Mouse (Mus musculus) adrenal gland, postnatal 25 days (tissue): ENCODE measurements at regions not wholly inside any gene's neighbourhood (a gene's known extent, or its start where the extent isn't known, plus 50 kb on each side); places are given as distances from the start of the nearest gene placed in this dataset.

Experiments
- DNase-seq: peaks from one replicate; pipeline ENCODE4 v3.0.0; 2021; ENCODE audit warnings: mixed read lengths

- DNase-seq: no peak
Measured at GRCm38 (mm10) chr5:75828332-75828731, 149.9 kb downstream of the Kdr start.

DNA sequence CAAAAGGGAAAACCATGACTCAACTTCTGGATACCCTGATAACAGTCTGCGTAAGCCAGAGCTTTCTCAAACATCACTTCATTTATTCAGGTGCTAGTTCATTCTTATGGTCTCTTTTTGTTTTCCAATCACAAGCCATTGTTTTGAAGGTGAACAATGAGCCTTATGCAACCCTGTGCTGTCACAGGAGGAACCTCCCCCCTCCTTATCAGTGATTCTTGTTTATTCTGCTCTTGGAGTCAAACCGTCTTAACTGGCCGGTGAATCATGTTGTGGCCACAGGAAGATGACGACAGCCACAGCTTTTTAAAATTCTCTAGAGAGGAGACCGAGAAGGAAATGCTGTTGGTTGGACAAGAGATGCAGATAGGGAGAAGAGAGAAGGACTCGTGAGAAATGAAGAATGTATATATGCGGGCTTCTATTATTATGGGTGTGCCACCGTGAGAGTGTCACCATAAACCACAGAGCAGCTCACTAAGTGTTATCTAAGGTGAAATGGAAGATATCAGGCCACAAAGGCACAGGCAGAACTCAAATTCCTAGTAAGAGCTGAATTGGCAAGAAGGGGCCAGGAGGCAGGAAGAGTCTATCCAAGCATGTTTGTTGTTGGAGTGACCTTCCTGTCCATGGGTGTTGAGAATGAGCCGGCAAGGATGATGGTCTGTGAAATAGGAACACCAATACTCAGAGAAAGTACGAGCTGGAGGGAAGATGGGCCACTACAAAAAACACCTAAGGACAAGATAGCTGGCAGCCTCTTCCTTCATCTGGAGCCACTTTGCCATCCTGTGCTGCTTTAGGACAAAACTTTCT lies 151.8 kb downstream of the Kdr start:
- DNase-seq: no peak

DNA sequence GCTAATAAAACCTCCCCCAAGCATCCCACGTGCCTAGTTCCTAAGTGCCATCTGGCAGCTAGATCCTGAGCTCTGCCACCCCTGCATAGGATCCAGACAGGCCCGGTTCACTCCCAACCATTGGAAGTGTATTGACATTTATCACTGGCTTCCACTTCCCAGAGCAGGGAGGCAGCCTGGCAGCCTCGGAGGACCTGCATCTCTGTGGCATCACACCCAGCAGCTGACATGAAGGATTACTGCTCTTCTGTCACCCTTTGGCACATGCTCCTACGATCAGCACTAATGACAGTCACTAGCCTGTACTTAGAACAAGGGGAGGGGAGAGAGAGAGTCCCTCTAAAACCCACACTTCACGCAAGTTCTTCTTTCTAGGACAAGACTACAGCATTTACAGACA lies 152.7 kb downstream of the Kdr start:
- DNase-seq: no peak

DNA sequence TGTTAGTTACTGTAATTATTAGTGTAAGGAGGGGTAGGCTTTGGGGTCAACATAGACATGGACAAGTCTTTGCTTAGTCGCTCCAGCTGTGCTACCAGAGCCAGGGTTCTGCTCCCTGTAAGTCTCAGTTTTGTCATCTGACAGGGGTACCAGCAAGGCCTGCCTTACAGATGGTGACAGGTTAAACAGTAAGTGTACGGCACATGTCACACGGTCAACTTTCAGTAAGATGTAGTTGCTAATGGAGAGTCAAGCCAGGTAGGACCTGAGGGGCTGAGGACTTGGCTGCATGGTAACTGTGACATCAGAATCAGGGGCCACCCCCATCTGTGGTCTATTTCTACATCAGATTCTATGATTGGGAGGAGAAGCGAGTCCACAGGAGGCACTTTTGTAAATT lies 153.6 kb downstream of the Kdr start:
- DNase-seq: no peak

GRCm38 (mm10) chr5:75823646-75824045 lies 154.6 kb downstream of the Kdr start:
- DNase-seq: no peak

DNA sequence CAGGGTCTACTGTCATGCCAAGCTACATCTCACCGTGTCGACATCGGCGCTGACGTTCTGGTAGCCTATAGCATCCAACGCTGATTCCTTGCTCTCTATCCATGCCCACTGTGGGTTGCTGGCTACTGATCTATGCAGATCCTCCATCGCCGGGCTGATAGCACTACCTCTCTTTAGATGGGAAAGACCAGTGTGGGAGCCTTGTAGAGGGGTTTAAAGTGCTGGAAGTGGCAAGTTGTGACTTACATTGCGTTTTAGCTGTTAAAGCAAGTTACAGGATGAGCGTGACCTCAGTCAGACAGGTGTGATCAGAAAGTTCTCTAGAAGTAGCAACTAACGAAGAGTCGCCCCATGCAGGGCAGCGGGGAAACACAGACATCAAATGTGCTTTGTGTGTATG lies 160.9 kb downstream of the Kdr start:
- DNase-seq: no peak

DNA sequence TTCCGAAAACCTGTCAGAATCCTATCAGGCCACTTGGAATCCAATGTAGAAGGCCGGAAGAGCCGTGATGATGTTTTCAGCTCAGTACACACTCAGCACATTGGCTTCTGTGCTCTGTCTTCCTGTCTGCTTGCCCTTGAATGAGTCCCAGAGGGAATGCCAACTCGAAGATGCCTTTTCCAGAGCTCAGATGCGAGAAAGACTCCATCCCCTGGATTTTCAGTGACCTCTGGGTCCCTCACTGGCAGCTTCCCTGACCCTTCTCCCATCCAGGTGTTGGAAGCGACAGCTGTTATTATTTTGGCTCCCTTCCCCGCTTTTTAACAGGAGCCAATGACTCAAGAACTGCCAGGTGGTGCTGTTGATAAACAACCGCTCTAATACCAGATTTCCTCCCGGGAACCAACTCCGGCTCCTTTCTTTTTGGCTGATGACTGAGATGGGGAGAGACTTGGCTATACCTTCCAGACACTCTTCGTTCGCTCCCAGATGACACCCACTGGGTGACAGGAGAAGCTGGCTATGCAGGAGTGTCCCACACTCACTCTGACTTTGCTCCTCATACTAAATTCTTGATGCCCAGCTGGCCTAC lies 163.8 kb downstream of the Kdr start:
- DNase-seq: no peak

- no peak for DNase-seq
Measured at GRCm38 (mm10) chr5:75812686-75813085, 165.6 kb downstream of the Kdr start.

- DNase-seq: no peak
Measured at GRCm38 (mm10) chr5:75808551-75809332, 169.5 kb downstream of the Kdr start.

DNA sequence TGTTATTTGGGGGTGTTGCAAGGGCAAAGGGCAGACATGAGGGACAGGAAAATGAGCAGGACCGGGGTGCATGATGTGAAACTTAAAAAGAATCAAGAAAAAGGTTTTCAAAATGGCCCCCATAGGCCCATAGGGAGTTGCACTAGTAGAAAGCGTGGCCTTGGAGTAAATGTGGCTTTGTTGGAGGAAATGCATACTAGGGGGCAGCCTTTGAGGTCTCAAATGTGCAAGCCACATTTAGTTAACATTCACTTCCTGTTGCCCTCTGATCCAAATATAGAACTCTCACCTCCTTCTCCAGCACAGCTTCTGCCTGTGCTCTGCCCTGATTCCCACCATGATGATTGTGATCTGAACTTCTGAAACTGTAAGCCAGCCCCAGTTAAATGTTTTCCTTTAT lies 173.2 kb downstream of the Kdr start:
- DNase-seq: no peak

DNA sequence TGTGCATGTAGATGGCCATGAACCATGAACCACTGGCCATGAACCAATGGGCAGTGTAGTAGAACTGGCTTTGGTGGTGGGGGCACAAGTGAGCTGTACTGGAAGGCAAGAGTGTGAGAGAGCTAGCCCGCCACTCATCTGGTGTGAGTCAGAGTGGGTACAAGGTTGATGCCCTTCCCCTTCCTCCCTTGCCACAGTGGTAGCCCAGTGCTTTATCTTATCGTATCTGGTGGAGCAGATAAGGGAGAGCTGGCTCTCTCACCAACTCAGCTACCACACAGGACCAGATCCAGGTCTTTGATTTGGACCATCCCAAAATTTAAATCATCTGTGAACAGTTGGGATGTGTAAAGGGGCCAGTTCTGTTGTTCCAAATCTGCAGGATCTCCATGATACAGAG lies 173.9 kb downstream of the Kdr start:
- DNase-seq: no peak

DNA sequence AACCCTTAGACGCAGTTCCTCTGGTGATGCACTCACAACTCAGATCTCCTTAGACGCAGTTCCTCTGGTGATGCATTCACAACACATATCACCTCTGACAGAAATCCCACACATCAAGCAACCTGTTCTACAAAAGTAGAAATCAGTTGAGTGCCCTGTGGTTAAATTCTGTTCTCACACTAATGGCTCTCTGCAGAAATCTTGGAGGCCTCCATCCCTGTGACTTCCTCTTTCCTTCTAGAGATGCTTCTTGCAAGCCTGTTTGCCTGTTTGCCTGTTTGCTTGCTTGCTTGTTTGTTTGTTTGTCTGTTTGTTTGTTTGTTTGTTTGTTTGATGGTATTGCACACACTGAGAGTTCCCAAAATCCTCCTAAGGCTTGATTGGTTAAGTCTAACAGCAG lies 175.2 kb downstream of the Kdr start:
- no peak for DNase-seq

GRCm38 (mm10) chr5:75800040-75800989 lies 177.9 kb downstream of the Kdr start:
- DNase-seq: no peak

- DNase-seq: no peak
Measured at GRCm38 (mm10) chr5:75799627-75800026, 178.6 kb downstream of the Kdr start.

DNA sequence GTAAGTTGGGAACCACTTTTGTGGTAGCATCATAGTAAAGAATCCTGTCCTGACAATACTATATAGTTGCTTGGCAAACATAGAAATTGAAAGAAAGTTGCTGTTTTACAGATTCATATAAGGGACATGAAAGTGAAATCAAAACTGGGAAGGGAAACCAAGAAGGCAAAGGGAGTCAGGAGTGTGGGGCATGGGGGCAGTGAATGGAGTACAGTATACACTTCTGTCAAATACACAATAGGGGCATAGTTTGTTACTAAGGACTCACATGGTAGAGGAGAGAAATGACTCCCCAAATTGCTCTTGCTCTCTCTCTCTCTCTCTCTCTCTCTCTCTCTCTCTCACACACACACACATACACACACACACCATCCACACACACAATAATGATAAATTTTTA lies 185.1 kb downstream of the Kdr start:
- DNase-seq: no peak

- DNase-seq: no peak
Measured at GRCm38 (mm10) chr5:75791738-75792137, 186.5 kb downstream of the Kdr start.

DNA sequence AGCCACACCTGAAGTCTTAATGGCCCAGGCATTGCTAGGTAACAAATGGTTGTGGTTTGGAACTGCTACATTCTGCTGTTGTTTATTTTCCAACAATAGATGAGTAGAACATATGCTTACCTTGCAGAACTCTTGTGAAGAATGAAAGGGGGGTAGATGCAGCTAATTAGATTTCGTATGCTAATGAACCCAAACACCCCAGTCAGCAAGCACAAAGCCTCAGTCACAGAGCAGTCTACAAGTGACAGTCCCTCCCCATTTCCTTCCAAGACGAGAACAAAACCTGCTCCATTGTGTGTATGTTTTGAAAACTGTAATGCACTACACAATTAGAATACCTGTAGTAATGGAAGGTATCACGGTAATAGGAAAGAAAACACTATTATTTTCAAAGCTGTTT lies 190.2 kb downstream of the Kdr start:
- DNase-seq: no peak

DNA sequence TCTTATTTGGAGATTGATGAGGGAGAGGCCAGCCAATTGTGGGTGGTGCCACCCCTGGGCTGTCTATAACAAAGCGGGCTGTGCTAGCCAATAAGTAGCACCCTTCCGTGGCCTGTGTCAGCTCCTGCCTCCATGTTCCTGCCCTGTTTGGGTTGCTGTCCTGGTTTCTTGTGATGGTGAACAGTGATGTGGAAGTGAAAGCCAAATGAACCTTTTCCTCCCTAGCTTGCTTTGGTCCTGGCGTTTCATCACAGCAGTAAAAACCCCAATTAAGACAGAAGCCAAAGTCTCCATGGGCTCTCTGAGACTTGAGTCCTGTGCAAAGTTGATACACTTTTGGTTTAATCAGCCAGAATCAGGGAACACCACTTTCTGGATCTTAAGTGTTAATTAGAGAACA lies 192.1 kb downstream of the Kdr start:
- DNase-seq: no peak

DNA sequence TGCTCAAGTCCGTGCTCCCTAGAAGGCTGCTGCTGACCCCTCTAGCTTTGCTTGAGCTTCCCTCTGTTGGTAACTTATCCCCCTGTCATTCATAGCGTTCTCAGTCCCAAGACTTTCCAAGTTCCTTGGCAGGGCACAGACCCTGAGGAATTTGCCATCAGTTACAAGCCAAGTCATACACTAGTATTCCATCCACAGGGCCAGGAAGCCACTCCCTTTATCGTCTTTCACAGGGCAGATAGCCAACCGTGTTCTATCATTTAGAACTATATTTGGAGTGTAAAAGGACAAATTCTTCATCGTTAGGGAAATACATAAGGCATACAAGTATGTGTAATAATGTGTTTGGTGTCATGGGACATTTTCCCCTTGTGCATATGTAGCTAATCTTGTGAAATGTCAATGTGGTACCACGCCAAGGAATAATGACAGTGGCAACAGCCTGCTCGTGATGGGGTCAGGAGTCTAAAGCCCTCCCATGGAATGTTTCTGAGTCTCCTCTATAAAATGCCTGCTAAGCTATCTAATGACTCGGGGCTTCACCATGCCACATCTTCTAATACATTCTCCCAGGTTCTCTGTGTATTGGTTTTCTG lies 193.2 kb downstream of the Kdr start:
- no peak for DNase-seq

DNA sequence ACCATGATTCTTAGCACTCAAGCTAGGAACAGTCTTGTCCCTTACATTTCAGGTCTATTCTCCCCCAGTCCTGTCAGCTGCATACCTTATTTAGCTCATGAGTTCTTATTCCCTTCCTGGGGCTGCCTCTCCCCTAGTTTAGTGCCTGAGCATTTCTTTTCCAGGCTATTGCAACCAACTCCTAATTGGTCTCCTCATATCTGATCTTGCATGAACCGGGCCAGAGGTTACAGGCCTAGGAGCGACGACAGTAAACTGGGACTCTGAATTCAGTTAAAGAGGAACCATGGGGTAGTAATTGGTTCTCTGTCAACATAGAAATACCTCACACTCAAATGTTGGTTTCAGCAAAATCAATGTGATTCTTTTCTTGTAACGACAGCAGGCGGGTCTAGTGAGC lies 195.9 kb downstream of the Kit start:
- DNase-seq: no peak

- no peak for DNase-seq
Measured at GRCm38 (mm10) chr5:75767213-75767612, 192.5 kb downstream of the Kit start.

DNA sequence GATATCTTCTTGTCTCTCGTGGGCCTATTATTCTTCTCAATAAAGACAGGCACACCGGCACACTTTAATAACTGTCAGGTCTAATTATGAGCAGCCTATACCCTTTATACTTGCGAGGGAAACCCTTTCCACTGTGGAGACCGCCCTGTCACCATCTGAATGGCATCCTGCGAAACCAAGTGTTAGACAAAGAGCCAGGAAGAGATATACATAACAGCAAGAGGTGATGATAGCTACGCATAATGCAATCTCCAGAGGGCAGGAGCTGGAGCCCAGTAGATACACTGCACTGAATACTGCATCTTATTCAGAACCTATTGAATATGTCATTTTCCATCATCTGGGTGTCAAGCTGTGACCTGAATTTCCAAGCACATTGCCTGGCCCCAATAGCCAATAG lies 187.7 kb downstream of the Kit start:
- no peak for DNase-seq
